Mouse (Mus musculus) embryonic fibroblast, embryonic 13.5 days (primary cell): ENCODE measurements around the gene Parp12.

Experiments used
- CTCF ChIP-seq: IDR thresholded peaks from 2 replicates; pipeline ENCODE4 v1.5.1; 2011; ENCODE audit warnings: mild to moderate bottlenecking, control low read depth, low read length, moderate library complexity, borderline replicate concordance; ENCODE audit not compliant: insufficient read depth
- POLR2A ChIP-seq: IDR thresholded peaks from 2 replicates; pipeline ENCODE4 v1.6.1; 2011; ENCODE audit warnings: low read depth, mild to moderate bottlenecking, control low read depth, low read length, moderate library complexity

DNA sequence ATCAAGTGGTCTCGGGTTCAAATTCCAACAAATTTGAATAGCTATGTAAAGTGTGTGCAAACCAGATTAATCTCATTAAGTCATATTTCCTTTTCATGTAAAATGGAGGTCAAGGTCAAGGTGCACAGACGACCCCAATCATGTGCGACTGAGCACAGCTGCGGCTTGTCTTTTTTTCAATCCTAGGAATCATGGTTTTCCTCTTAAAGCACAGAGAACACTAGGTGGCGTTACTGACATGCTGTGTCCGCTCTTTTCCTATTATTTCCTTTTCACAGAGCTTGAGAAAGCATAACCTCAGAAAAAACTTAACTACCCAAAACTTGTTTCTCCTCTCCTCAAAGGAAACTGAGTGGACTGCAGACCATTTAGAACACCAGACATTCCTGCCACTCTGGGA is 27.9 kb upstream of the Parp12 start:
- TF ChIP-seq CTCF: no peak
- TF ChIP-seq POLR2A: no peak
